Mouse (Mus musculus) midbrain, embryonic 14.5 days (tissue): ENCODE measurements at regions not wholly inside any gene's neighbourhood (a gene's known extent, or its start where the extent isn't known, plus 50 kb on each side); places are given as distances from the start of the nearest gene placed in this dataset.

ENCODE experiments used
- ATAC-seq: fragments of 200-750 bp; cut with Nextera tagmentation; 2 replicates; pipeline ENCODE4 v1.8.0; 2017; ENCODE audit warnings: moderate number of reproducible peaks, moderate library complexity; ENCODE audit not compliant: low FRiP score, low TSS enrichment
- DNase-seq: peaks from one replicate; pipeline ENCODE4 v3.0.0-alpha.2; 2015
- H3K27ac ChIP-seq: fragments of 300-500 bp; sonication (generic); replicated peaks from 2 replicates; pipeline ENCODE4 v1.5.1; 2014; ENCODE audit warnings: mild to moderate bottlenecking, low read depth, low read length, moderate library complexity
- H3K27me3 ChIP-seq: fragments of 300-500 bp; sonication (generic); 2 replicates; pipeline ENCODE4 v1.6.1; 2014; ENCODE audit warnings: low read length, control low read depth, mixed read lengths; ENCODE audit not compliant: control insufficient read depth, insufficient read depth
- H3K36me3 ChIP-seq: fragments of 300-500 bp; sonication (generic); 2 replicates; pipeline ENCODE4 v1.6.1; 2014; ENCODE audit warnings: low read length, control low read depth; ENCODE audit not compliant: control insufficient read depth, insufficient read depth
- H3K4me1 ChIP-seq: fragments of 300-500 bp; sonication (generic); 2 replicates; pipeline ENCODE4 v1.6.1; 2014; ENCODE audit warnings: mild to moderate bottlenecking, antibody characterized with exemption, low read length, control low read depth; ENCODE audit not compliant: control insufficient read depth, insufficient read depth
- H3K4me2 ChIP-seq: fragments of 300-500 bp; sonication (generic); 2 replicates; pipeline ENCODE4 v1.6.1; 2014; ENCODE audit warnings: mild to moderate bottlenecking, low read length, moderate library complexity
- H3K4me3 ChIP-seq: fragments of 300-500 bp; sonication (generic); replicated peaks from 2 replicates; pipeline ENCODE4 v1.5.1; 2014; ENCODE audit warnings: low read depth, low read length
- H3K9ac ChIP-seq: fragments of 300-500 bp; sonication (generic); replicated peaks from 2 replicates; pipeline ENCODE4 v1.6.1; 2014; ENCODE audit warnings: mild to moderate bottlenecking, low read length, moderate library complexity
- H3K9me3 ChIP-seq: fragments of 300-500 bp; sonication (generic); 2 replicates; pipeline ENCODE4 v1.6.1; 2016; ENCODE audit warnings: low read length, control low read depth, mixed read lengths; ENCODE audit not compliant: control insufficient read depth
- WGBS: fragments of 180-500 bp; shearing (Covaris S2); extraction: QIAGEN DNeasy Blood & Tissue Kit; methylation state at CpG from one replicate; pipeline ENCODE4 v1.1.7; 2014; 5-methylcytosine and 5-hydroxymethylcytosine counted together

- no peak for ATAC-seq
These were observed 156.7 kb upstream of the Ubl3 start for GRCm38 (mm10) chr5:148709111-148709771.

DNA sequence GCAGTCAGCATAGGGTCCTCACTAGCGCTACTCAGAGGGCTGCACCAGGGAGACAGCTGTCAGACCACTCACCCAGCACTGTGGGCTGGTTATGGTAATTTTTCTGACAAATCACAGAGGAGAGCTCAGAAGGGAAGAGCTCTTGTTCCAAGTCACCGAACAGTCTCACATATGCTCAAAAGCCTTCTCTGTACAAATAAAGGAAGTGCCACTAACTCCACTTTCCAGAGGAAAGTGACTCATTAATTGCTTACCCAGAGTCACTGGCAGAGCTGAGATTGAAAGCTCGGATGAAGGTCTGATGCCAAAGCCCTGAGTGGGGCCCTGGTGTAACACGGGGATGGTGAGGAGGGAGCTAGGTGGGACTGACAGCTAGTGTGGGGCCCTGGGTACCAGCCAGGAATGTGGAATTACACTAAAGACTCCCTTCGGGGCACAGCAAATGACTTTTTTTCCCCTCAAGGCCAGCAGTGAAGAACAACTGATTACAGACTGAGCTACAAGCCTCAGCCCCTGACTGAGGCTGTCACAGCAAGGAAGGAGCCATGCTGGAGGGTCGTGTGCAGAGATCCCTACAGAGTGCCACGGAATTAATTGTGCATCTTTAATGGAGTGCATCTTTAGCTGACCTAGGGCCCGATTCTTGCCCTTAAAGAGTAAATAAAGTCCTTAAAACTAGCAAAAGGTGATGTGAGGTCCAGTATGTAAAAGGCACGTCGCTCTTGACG is 155.6 kb upstream of the Ubl3 start:
- ATAC-seq (peak; percentile 31; the same call in 1 of the 2 replicates), DNase-seq (peak; percentile 51)
- Histone ChIP-seq H3K36me3 (no peaks in the 10 kb centered on the region), H3K27me3 (no peaks in the 10 kb centered on the region), H3K27ac (peak overlapping the region; percentile 60), H3K4me1 (peaks cover 17% of the 10 kb centered on the region), H3K4me2 (no peak overlapping the region), H3K9ac (peak overlapping the region; percentile 23; the same call in 1 of the 2 replicates), H3K9me3 (no peaks in the 10 kb centered on the region), H3K4me3 (no peak overlapping the region)
- 25% methylated on average over 11 of the region's 11 CpGs for WGBS

More at GRCm38 (mm10) chr5:148709111-148709771, 156.7 kb upstream of the Ubl3 start:
- H3K4me1 ChIP-seq: peaks cover 17% of the 10 kb centered on the region
- H3K4me2 ChIP-seq: no peak overlapping the region
- no peak overlapping the region for H3K4me3 ChIP-seq
- DNase-seq: peak; percentile 37
- peak overlapping the region; percentile 60 for H3K27ac ChIP-seq
- no peaks in the 10 kb centered on the region for H3K9me3 ChIP-seq
- H3K9ac ChIP-seq: peak overlapping the region; percentile 16; the same call in 1 of the 2 replicates
- 30% methylated on average over 10 of the region's 10 CpGs for WGBS
- no peaks in the 10 kb centered on the region for H3K36me3 ChIP-seq
- no peaks in the 10 kb centered on the region for H3K27me3 ChIP-seq

DNA sequence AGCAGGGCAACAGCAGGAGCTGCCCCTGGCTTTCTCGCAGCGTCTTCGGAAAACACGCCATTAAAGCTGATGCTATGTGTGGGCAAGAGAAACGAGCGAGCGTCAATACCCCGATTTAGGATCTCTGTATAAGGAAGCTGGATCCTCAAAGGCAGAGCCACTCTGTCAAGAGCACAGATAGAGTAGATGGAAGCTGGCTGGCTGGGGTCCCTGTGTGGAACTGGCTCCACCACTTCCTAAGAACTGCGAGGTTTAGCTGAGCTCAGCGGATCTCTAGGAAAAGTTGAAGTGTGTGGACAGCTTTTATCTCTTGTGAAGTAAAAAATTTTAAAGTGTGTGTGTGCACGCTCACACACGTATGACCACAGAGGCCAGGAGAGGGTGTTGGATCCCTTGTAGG is 154.7 kb upstream of the Ubl3 start:
- Histone ChIP-seq H3K27ac (no peak overlapping the region), H3K27me3 (no peaks in the 10 kb centered on the region), H3K9ac (no peak overlapping the region), H3K4me1 (peaks cover 17% of the 10 kb centered on the region), H3K4me3 (no peak overlapping the region), H3K4me2 (no peak overlapping the region), H3K36me3 (no peaks in the 10 kb centered on the region), H3K9me3 (no peaks in the 10 kb centered on the region)
- no peak for DNase-seq
- WGBS: 90% methylated on average over 12 of the region's 12 CpGs
- no peak for ATAC-seq

DNA sequence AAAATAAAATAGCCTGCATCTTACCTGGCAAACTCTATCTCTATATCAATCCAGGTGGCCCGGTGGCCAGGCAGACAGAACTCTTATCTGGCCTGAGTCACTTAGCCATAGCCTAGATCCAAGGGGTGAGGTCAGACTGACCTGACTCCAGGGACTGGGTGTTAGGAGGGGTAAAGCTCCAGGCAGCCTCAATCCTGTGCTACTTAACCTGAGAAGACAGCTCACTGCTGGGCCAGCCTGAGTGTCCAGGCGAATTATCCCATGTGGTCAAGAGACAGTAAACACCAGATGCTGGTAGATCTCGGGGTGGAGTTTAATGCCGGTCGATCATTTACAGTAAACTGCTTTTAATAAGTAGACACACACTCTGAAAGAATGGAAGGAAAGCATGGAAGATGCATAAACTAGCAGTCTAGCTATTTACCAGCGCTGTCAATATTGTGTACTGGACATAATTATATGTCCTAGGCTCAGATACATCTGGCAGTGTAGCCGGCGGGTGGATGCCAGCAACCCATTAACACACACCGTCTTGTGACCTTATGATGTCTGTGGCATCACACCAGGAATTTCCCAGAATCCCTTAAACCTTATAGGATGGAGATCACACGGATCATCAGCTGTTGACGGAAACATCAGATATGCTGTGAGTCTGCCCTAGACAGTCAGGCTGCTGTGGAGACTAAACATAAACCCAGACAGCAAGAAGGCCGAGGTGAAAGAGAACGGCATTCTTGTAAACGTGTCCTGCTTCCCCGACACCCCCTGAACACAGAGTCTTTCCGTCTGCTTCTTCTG is 153.9 kb upstream of the Ubl3 start:
- H3K9ac ChIP-seq: no peak overlapping the region
- no peaks in the 10 kb centered on the region for H3K9me3 ChIP-seq
- H3K4me2 ChIP-seq: no peak overlapping the region
- 89% methylated on average over 16 of the region's 16 CpGs for WGBS
- no peak overlapping the region for H3K27ac ChIP-seq
- ATAC-seq (no peak), DNase-seq (no peak)
- H3K4me1 ChIP-seq: peaks cover 17% of the 10 kb centered on the region
- no peak overlapping the region for H3K4me3 ChIP-seq
- H3K27me3 ChIP-seq: no peaks in the 10 kb centered on the region
- no peaks in the 10 kb centered on the region for H3K36me3 ChIP-seq

DNA sequence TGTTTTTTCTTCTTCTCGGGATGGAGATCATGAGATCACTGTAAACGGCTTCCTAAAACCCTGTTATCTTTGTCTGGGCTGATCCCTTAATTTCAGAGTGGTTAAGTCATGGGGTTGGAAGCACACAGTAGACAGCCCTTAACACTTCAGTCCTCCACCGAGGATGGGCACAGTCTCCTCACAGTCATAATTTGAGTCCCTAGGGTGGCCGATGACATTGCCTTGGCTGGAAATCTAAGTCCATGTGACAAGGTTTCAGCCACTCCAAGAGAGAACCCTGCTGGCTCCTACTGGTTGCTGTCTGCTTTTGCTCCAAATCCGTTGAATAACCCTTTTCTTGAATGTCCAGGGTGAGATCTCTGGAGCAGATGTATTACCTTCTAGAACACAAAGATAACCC is 152.2 kb upstream of the Ubl3 start:
- Histone ChIP-seq H3K4me3 (no peak overlapping the region), H3K27me3 (no peaks in the 10 kb centered on the region), H3K36me3 (no peaks in the 10 kb centered on the region), H3K4me1 (peaks cover 17% of the 10 kb centered on the region), H3K4me2 (no peak overlapping the region), H3K27ac (no peak overlapping the region), H3K9ac (no peak overlapping the region), H3K9me3 (no peaks in the 10 kb centered on the region)
- 75% methylated on average over 5 of the region's 5 CpGs for WGBS
- no peak for ATAC-seq
- DNase-seq: no peak

GRCm38 (mm10) chr5:148701859-148702258 is 149.3 kb upstream of the Ubl3 start:
- Histone ChIP-seq H3K27ac (no peak overlapping the region), H3K4me2 (no peak overlapping the region), H3K4me1 (peaks cover 3% of the 10 kb centered on the region; the same call in 1 of the 2 replicates), H3K36me3 (no peaks in the 10 kb centered on the region), H3K4me3 (no peak overlapping the region), H3K9ac (no peak overlapping the region), H3K27me3 (no peaks in the 10 kb centered on the region), H3K9me3 (no peaks in the 10 kb centered on the region)
- WGBS: 50% methylated on average over 8 of the region's 8 CpGs
- ATAC-seq (no peak), DNase-seq (no peak)

GRCm38 (mm10) chr5:148701001-148701400 is 148.4 kb upstream of the Ubl3 start:
- WGBS: 86% methylated on average over 7 of the region's 7 CpGs
- no peak for ATAC-seq
- Histone ChIP-seq H3K9me3 (no peaks in the 10 kb centered on the region), H3K4me3 (no peak overlapping the region), H3K9ac (no peak overlapping the region), H3K27ac (no peak overlapping the region), H3K4me2 (no peak overlapping the region), H3K27me3 (no peaks in the 10 kb centered on the region), H3K4me1 (peaks cover 3% of the 10 kb centered on the region; the same call in 1 of the 2 replicates), H3K36me3 (no peaks in the 10 kb centered on the region)
- no peak for DNase-seq

- ATAC-seq (no peak), DNase-seq (no peak)
- H3K9ac ChIP-seq: no peak overlapping the region
- H3K36me3 ChIP-seq: no peaks in the 10 kb centered on the region
- no peak overlapping the region for H3K4me2 ChIP-seq
- H3K9me3 ChIP-seq: no peaks in the 10 kb centered on the region
- H3K4me3 ChIP-seq: no peak overlapping the region
- peaks cover 3% of the 10 kb centered on the region; the same call in 1 of the 2 replicates for H3K4me1 ChIP-seq
- H3K27me3 ChIP-seq: no peaks in the 10 kb centered on the region
- 88% methylated on average over 5 of the region's 5 CpGs for WGBS
- H3K27ac ChIP-seq: no peak overlapping the region
These were observed 147.7 kb upstream of the Ubl3 start for GRCm38 (mm10) chr5:148700240-148700639.
